ENCODE assay signal across 13 mouse cellular contexts in the genomic region with DNA sequence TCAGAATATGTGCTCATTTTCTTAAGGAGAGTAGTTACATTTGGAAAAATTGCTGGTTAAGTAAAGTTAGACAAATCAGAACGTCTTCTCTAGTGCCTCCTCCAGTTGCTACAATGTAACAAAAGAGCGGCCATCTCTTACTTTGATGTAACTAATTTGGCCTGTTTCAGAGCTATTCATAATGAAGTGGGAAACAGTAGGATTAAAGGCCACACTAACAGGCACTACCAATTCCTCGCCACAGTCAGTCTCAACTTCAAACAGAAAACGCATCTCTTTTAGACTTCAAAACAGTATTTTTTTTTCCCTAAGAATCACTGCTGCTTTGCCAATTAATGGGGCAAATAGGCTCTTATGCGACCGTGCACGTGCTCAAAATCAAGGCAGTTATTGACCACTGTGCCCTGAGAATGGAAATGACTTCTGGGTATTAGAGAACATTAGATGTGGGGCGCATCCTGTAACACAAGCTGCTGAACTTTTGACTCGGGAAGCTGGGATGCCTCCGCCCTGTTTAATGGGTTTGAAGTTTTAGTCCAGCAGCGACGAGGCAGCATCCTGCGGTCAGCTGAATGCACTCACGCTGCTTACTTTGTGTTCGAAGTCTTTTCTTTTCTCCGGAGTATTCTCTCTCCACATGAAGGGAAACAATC.
A peak's percentile ranks its signal among the peaks of the same experiment; 100 is the strongest.
DNase-seq lines count a peak whose midpoint lies in the region; ATAC-seq and TF ChIP-seq lines count a peak whose summit lies in the region.
"Had no signal": no experiment of that assay in that cellular context is flagged by ENCODE, and none has a peak within 500 bp of the region (broad histone marks: within the 10 kb centered on the region; RNA-seq: fewer than 3 reads in every experiment).

No protein-coding gene starts in this region.

- 58% methylated on average over 16 of the region's 16 CpGs for WGBS in lung, embryonic 14.5 days
- 55% methylated on average over 16 of the region's 16 CpGs for WGBS in lung, postnatal 0 days
- 5% methylated on average over 16 of the region's 16 CpGs for WGBS in forebrain, postnatal 0 days
- 8% methylated on average over 16 of the region's 16 CpGs for WGBS in midbrain, embryonic 14.5 days
- 27% methylated on average over 16 of the region's 16 CpGs for WGBS in kidney, embryonic 16.5 days

- H3K36me3 ChIP-seq in lung, embryonic 14.5 days (ENCODE audit: insufficient read depth), result no peaks in the 10 kb centered on the region
- H3K36me3 ChIP-seq in lung, postnatal 0 days (ENCODE audit: insufficient read depth, low read length), result no peaks in the 10 kb centered on the region
- no peaks in the 10 kb centered on the region for H3K36me3 ChIP-seq in forebrain, postnatal 0 days (ENCODE audit: insufficient read depth)
- no peaks in the 10 kb centered on the region for H3K36me3 ChIP-seq in midbrain, embryonic 14.5 days (ENCODE audit: control insufficient read depth, insufficient read depth, low read length)
- no peaks in the 10 kb centered on the region for H3K36me3 ChIP-seq in kidney, embryonic 16.5 days (ENCODE audit: insufficient read depth, low read length)
- H3K36me3 ChIP-seq: heart, embryonic 13.5 days had no signal

- H3K27me3 ChIP-seq in lung, embryonic 14.5 days (ENCODE audit: insufficient read depth, low read length), result no peaks in the 10 kb centered on the region
- no peaks in the 10 kb centered on the region for H3K27me3 ChIP-seq in lung, postnatal 0 days (replicated peaks; ENCODE audit: insufficient read depth, low read length)
- H3K27me3 ChIP-seq in forebrain, postnatal 0 days (ENCODE audit: insufficient read depth, low read length), result no peaks in the 10 kb centered on the region
- no peaks in the 10 kb centered on the region for H3K27me3 ChIP-seq in midbrain, embryonic 14.5 days (ENCODE audit: control insufficient read depth, insufficient read depth, low read length)
- H3K27me3 ChIP-seq in kidney, embryonic 16.5 days (ENCODE audit: insufficient read depth, low read length), result no peaks in the 10 kb centered on the region
- H3K27me3 ChIP-seq: heart, embryonic 13.5 days had no signal

- H3K9me3 ChIP-seq in lung, embryonic 14.5 days (ENCODE audit: low read depth, low read length), result no peaks in the 10 kb centered on the region
- no peaks in the 10 kb centered on the region for H3K9me3 ChIP-seq in lung, postnatal 0 days (ENCODE audit: low read length)
- H3K9me3 ChIP-seq in forebrain, postnatal 0 days (ENCODE audit: low read length), result no peaks in the 10 kb centered on the region
- H3K9me3 ChIP-seq in midbrain, embryonic 14.5 days (ENCODE audit: control insufficient read depth, low read length), result no peaks in the 10 kb centered on the region
- no peaks in the 10 kb centered on the region for H3K9me3 ChIP-seq in kidney, embryonic 16.5 days (ENCODE audit: low read length)
- H3K9me3 ChIP-seq: heart, embryonic 13.5 days had no signal

- H3K4me3 ChIP-seq in lung, embryonic 14.5 days (ENCODE audit: low read depth, low read length), result no peak overlapping the region
- no peak overlapping the region for H3K4me3 ChIP-seq in lung, postnatal 0 days (ENCODE audit: low read depth, low read length)
- peak overlapping the region; percentile 14; the same call in 1 of the 2 replicates for H3K4me3 ChIP-seq in forebrain, postnatal 0 days (ENCODE audit: low read depth, low read length)
- 0 out of 2 replicates have a peak overlapping the region, but pooled peaks have one; percentile 5 for H3K4me3 ChIP-seq in midbrain, embryonic 14.5 days (replicated peaks; ENCODE audit: low read depth, low read length)
- no peak overlapping the region for H3K4me3 ChIP-seq in kidney, embryonic 16.5 days (ENCODE audit: low read length)
- H3K4me3 ChIP-seq: heart, embryonic 13.5 days; myocyte had no signal

- no peak overlapping the region for H3K9ac ChIP-seq in lung, embryonic 14.5 days
- H3K9ac ChIP-seq in lung, postnatal 0 days (replicated peaks; ENCODE audit: low read depth), result no peak overlapping the region
- 0 out of 2 replicates have a peak overlapping the region, but pooled peaks have one; percentile 18 for H3K9ac ChIP-seq in forebrain, postnatal 0 days
- H3K9ac ChIP-seq in midbrain, embryonic 14.5 days (replicated peaks; ENCODE audit: low read length), result no peak overlapping the region
- no peak overlapping the region for H3K9ac ChIP-seq in kidney, embryonic 16.5 days (replicated peaks; ENCODE audit: low read length)
- H3K9ac ChIP-seq: heart, embryonic 13.5 days had no signal

- TF ChIP-seq CTCF in lung, embryonic 14.5 days (IDR thresholded peaks at IDR 0.05; ENCODE audit: low read depth), result no peak
- TF ChIP-seq CTCF in lung, postnatal 0 days (IDR thresholded peaks at IDR 0.05), result no peak
- no peak for TF ChIP-seq CTCF in forebrain, postnatal 0 days (IDR thresholded peaks at IDR 0.05; ENCODE audit: low read depth)

- no peak overlapping the region for H3K4me2 ChIP-seq in lung, embryonic 14.5 days
- no peak overlapping the region for H3K4me2 ChIP-seq in lung, postnatal 0 days (replicated peaks; ENCODE audit: low read depth, low read length)
- peak overlapping the region; percentile 38 for H3K4me2 ChIP-seq in forebrain, postnatal 0 days (ENCODE audit: low read depth)
- peak overlapping the region; percentile 42 for H3K4me2 ChIP-seq in midbrain, embryonic 14.5 days (ENCODE audit: low read length)
- H3K4me2 ChIP-seq in kidney, embryonic 16.5 days (replicated peaks; ENCODE audit: low read depth, low read length), result no peak overlapping the region
- H3K4me2 ChIP-seq: heart, embryonic 13.5 days had no signal

- no peak for ATAC-seq in lung, embryonic 14.5 days (ENCODE audit: insufficient read depth)
- ATAC-seq in lung, postnatal 0 days, result no peak
- ATAC-seq in forebrain, postnatal 0 days, result no peak
- no peak for ATAC-seq in midbrain, embryonic 14.5 days (ENCODE audit: low FRiP score, low TSS enrichment)
- no peak for ATAC-seq in inflammation-experienced regulatory T-cells, adult 6 months
- ATAC-seq in kidney, embryonic 16.5 days (ENCODE audit: low FRiP score, low TSS enrichment), result no peak

- H3K4me1 ChIP-seq in lung, embryonic 14.5 days (ENCODE audit: insufficient read depth), result no peaks in the 10 kb centered on the region
- no peaks in the 10 kb centered on the region for H3K4me1 ChIP-seq in lung, postnatal 0 days (ENCODE audit: insufficient read depth, low read depth, low read length)
- H3K4me1 ChIP-seq in forebrain, postnatal 0 days (ENCODE audit: insufficient read depth), result no peaks in the 10 kb centered on the region
- peaks cover 4% of the 10 kb centered on the region; the same call in 1 of the 2 replicates for H3K4me1 ChIP-seq in midbrain, embryonic 14.5 days (ENCODE audit: control insufficient read depth, insufficient read depth, low read length)
- H3K4me1 ChIP-seq in kidney, embryonic 16.5 days (ENCODE audit: insufficient read depth, low read length), result 0 out of 2 replicates have a peak, but pooled peaks cover 3% of the 10 kb centered on the region
- H3K4me1 ChIP-seq: heart, embryonic 13.5 days had no signal

- no peak overlapping the region for H3K27ac ChIP-seq in lung, embryonic 14.5 days (ENCODE audit: low read depth)
- H3K27ac ChIP-seq in lung, postnatal 0 days (ENCODE audit: low read length), result no peak overlapping the region
- H3K27ac ChIP-seq in forebrain, postnatal 0 days (ENCODE audit: low read depth, low read length), result no peak overlapping the region
- no peak overlapping the region for H3K27ac ChIP-seq in midbrain, embryonic 14.5 days (replicated peaks; ENCODE audit: low read depth, low read length)
- no peak overlapping the region for H3K27ac ChIP-seq in kidney, embryonic 16.5 days (ENCODE audit: low read length)
- H3K27ac ChIP-seq: heart, embryonic 13.5 days had no signal

- TF ChIP-seq EP300 in lung, postnatal 0 days (IDR thresholded peaks at IDR 0.05), result no peak

- peak; percentile 3 for DNase-seq in lung, embryonic 14.5 days
- DNase-seq in lung, postnatal 0 days (ENCODE audit: low spot score), result no peak
- DNase-seq in forebrain, postnatal 0 days, result no peak
- DNase-seq in midbrain, embryonic 14.5 days, result peak; percentile 51
- DNase-seq in cerebellum, postnatal 14 days, result no peak
- DNase-seq in heart, postnatal 4 days, result no peak
- DNase-seq: cerebellum, postnatal 10 days; kidney, adult 2 months; thymus, adult 18-20 months had no signal

Comparison
In these comparisons a context has a peak if more than half of its experiments do, and no peak if none do; other contexts are left out.
1. DNase-seq: peak in lung, embryonic 14.5 days (single experiment) and midbrain, embryonic 14.5 days (single experiment); none in lung, postnatal 0 days (single experiment), forebrain, postnatal 0 days (single experiment), cerebellum, postnatal 14 days (0 of 2) and heart, postnatal 4 days (single experiment).
2. H3K4me2 ChIP-seq: peak in forebrain, postnatal 0 days (single experiment) and midbrain, embryonic 14.5 days (single experiment); none in lung, embryonic 14.5 days (single experiment), lung, postnatal 0 days (single experiment) and kidney, embryonic 16.5 days (single experiment).
3. H3K4me3 ChIP-seq: peak in forebrain, postnatal 0 days (single experiment) and midbrain, embryonic 14.5 days (single experiment); none in lung, embryonic 14.5 days (single experiment), lung, postnatal 0 days (single experiment) and kidney, embryonic 16.5 days (single experiment).